Mouse (Mus musculus): Measurements from ENCODE around the gene Hnrnpul1.
A peak's percentile ranks its signal among the peaks of the same experiment; 100 is the strongest.

Hnrnpul1 gene

GRCm38 (mm10) chr7:25780021-25780420, 25.5 kb upstream of the Hnrnpul1 start:
- DNase-seq: no peak

GRCm38 (mm10) chr7:25768229-25768628, 13.7 kb upstream of the Hnrnpul1 start:
- no peak for DNase-seq

- DNase-seq: no peak
Observed at GRCm38 (mm10) chr7:25766108-25766507, 11.6 kb upstream of the Hnrnpul1 start.

DNA sequence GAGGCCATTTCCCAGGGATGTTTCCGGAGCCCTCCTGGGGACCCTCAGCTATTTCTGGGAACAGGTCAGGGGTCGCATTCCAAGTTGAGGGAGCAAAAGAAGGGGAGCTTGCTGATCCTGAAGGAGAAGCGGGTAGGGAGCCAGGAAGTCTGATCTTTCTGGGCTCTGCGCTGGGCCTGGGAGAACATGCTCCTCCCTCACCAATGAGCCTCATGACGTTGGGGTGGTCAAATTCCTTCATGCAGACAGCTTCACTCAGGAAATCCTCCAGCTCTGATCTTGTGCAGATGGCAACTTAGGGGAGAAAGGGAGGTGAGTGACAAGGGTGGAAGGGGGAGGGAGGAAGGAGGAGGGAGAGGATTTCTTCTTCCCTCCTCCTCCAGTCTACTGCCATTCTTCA, 9.7 kb upstream of the Hnrnpul1 start:
- no peak for DNase-seq

GRCm38 (mm10) chr7:25763678-25764077, 9.1 kb upstream of the Hnrnpul1 start:
- DNase-seq: no peak

DNA sequence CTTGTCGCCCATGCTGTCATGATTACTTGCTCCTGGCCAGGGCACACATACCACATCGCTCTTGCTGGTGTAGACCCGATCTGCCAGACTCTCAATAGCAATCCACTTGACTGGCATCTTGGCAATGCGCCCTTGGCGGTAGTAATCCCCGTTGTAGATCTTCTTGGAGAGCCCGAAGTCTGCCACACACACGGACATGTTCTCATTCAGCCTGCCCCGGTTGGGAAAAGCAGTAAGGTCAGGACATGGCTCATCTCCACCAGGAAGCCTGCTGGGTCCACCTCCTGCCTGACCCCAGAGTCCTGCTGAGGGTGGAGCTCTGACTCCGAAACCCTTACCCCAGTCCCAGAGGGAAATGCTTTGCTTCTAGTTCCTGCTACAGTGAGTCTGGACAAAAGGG, 6.8 kb upstream of the Hnrnpul1 start:
- no peak for DNase-seq

- peak; percentile 90 for DNase-seq
Observed at GRCm38 (mm10) chr7:25756011-25756410, 1.5 kb upstream of the Hnrnpul1 start.

GRCm38 (mm10) chr7:25755468-25755833, 894 bp upstream of the Hnrnpul1 start:
- DNase-seq: peak; percentile 75

DNA sequence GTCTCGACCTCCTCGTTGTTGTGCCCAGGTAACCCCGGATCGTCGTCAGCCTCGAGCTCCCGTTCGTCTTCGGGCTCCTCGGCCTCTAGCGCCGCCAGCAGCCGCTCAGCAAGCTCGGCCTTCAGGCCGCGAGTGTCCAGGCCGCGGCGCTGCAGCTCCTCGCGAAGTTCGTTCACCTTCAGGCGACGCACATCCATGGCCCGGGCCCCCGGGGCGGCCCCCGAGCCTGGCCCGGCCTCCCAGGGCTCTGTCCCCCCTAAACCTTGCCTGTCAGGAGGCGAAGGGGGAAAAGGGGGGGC, 169 bp downstream of the Hnrnpul1 start:
- DNase-seq: no peak

DNA sequence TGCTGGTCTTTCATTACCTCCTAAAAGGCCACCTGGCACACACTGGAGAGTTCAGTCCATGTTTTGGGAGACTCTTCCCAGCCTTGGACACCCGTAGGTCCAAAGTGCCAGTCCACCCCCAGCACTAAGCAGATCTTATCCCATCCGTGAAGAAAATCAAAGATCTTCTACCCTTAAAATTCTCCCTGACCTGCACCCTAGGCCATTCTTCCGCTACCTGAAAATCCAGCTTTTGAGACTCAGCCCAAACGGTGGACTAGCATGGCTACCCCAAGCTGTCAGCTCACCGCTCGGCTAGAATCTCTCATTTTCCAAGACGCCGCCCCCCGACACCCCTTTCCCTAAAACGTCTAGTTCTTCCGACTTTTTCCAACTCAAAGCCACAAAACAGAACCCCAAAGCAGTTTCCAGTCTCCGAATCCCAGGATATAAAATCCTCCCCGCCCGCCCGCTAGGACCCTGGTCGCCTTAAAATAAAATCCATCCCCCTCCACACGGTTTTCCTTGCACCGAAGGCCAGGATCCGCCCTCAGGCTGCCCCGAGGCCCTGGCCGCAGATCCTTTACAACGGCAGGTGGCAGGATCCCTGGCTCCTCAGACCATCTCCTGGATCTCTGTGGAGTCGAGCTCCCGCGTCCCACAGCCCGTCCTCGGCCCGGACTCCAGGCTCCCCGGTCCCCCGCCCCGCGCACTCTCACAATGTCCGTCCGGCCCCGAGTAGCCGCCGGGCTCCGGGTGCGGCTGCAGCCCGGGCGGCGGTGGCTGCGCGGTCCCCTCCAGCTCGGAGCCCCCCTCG, 716 bp downstream of the Hnrnpul1 start:
- peak; percentile 50 for DNase-seq

GRCm38 (mm10) chr7:25753076-25753475, 1.5 kb downstream of the Hnrnpul1 start:
- DNase-seq: no peak

- DNase-seq: no peak
Observed at GRCm38 (mm10) chr7:25746844-25747243, 7.7 kb downstream of the Hnrnpul1 start.

DNA sequence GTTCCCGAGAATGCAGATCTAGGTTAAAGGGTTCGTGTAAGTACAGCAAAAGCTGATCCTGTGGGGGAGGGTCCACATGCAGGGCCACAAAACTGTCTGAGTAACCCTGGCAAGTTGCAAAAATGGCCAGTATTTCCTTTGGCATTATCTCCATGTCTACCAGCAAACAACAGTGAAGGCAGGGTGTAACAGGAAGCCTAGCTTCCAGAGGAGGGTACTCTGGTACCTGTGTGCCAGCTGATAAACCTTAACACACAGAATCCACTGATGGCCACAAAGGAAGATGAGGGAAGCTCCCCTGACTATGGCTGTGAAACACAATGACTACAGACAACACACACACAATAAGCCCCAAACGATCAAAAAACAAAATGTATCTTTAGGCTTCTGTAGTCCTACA, 16.3 kb downstream of the Hnrnpul1 start:
- DNase-seq: no peak

DNA sequence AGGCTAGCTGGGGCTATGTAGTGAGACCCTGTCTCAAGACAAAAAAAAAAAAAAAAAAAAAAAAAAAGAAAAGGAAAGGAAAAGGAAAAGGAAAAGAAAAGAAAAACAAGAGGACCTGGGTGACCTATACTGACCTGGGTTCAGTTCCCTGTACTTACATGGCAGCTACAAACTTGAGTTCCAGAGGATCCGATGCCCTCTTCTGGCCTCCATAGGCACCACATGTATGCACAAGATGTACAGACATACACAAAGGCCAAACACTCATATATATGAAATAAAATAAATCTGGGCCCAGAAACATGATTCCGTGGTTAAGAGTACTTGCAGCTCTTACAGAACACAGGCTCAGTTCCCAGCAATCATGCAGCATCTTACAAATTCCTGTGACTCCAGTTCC, 17.6 kb downstream of the Hnrnpul1 start:
- DNase-seq: no peak

GRCm38 (mm10) chr7:25734991-25735390, 19.6 kb downstream of the Hnrnpul1 start:
- no peak for DNase-seq

GRCm38 (mm10) chr7:25731294-25732055, 23.1 kb downstream of the Hnrnpul1 start:
- DNase-seq: no peak

DNA sequence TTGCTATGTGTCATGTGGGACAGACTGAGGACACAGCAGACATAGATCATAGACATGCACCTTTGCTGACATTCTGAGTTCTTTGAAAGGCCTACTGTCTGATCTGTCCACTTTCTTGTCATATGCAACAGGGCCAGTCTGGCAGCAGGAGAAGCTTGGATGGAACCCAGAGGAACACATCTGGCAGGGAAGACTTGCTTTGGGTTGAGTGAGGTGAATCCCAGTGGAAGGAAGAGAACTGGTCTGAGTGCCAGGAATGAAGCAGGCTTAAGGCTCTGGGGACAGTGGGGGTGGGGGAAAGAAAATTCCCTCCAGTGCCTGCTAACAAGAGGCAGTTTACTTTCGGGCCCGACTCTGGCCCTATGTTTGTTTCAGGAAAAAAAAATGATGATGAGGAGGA, 24.7 kb downstream of the Hnrnpul1 start:
- no peak for DNase-seq

DNA sequence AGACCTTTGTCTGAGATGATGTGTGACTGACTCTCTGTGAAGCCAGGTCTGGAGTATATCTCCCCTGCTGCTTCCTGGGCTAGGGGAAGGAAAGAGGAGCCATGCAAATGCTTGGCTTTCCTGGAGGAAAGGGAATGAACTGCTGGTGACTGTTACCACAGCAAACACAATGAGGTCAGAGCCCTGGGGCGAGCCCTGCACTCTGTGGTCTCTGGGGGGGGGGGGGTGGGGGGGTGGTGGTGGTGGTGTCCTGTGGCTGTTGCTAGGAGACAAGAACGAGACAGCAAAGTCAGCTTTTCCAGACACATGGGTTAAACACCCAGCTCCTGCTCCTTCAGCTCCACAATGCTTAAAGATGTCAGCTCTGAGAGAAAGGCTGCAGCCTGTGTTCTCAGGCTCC, 25.2 kb downstream of the Hnrnpul1 start:
- DNase-seq: no peak

DNA sequence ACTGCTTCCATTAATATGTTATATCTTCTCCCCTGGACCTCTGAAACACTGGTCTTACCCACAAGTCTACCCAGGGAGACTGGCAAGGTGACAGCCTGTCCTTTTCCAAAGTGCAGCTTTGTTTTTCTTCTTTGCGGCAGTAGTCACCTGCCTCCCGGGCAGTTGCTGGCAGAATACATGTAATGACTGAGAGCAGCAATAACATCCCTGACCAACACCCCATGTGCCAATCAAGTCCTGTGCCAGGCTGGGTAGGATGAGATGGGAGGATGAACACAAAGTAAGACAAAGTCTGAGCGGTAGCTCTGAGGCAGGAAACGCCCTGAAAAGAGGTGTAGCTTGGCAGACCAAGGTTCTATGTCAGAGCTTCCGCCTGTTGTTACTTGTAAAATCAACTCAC, 26.8 kb downstream of the Hnrnpul1 start:
- no peak for DNase-seq

- no peak for DNase-seq
Observed at GRCm38 (mm10) chr7:25725886-25726285, 28.7 kb downstream of the Hnrnpul1 start.

GRCm38 (mm10) chr7:25721776-25722175, 32.8 kb downstream of the Hnrnpul1 start:
- DNase-seq: peak; percentile 48

DNA sequence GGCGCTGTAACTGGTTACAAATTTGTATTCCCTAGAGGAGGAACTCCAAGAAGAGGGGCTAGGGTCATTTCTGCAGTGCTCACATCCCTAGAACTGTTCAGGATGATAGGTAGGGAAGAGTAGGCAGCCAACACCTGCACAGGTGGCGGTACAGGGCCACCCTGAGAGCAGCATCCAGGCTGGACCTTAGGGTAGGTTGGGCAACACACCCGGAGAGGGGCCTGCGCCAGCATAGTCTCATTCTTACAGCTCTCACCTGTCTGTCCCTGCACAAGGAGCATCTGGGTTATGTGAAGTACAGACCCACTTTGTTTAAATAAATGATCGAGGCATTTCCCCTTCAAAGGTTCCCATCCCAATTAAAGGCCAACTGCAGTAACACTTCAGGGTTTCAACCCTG, 33.8 kb downstream of the Hnrnpul1 start:
- no peak for DNase-seq

GRCm38 (mm10) chr7:25719761-25720610, 34.6 kb downstream of the Hnrnpul1 start:
- DNase-seq: peak; percentile 82
